Comparison of ENCODE assay signal across 22 mouse cellular contexts in genomic region chr2:167872507-167872906, GRCm38 (mm10). TPM values are rescaled to one million over a fixed set of nuclear protein-coding genes. Genes with fewer than 3 reads are reported as not detected.
A peak's percentile ranks its signal among the peaks of the same experiment; 100 is the strongest.
DNase-seq lines count a peak whose midpoint lies in the region; ATAC-seq and TF ChIP-seq lines count a peak whose summit lies in the region.
"Had no signal": no experiment of that assay in that cellular context is flagged by ENCODE, and none has a peak within 500 bp of the region (broad histone marks: within the 10 kb centered on the region; RNA-seq: fewer than 3 reads in every experiment).

No protein-coding gene starts in this region.

- H3K27me3 ChIP-seq in kidney, postnatal 0 days (ENCODE audit: insufficient read depth, low read length) = no peaks in the 10 kb centered on the region
- H3K27me3 ChIP-seq in myocyte (ENCODE audit: control insufficient read depth, insufficient read depth, insufficient read length) = no peaks in the 10 kb centered on the region
- H3K27me3 ChIP-seq: embryonic facial prominence, embryonic 13.5 days; embryonic facial prominence, embryonic 15.5 days; Patski had no signal

- 89% methylated on average over 4 of the region's 4 CpGs for WGBS in kidney, postnatal 0 days

- no peaks in the 10 kb centered on the region for H3K9me3 ChIP-seq in kidney, postnatal 0 days (replicated peaks; ENCODE audit: low read length)
- H3K9me3 ChIP-seq: embryonic facial prominence, embryonic 13.5 days; embryonic facial prominence, embryonic 15.5 days; forebrain, embryonic 12.5 days had no signal

- no peak overlapping the region for H3K27ac ChIP-seq in kidney, postnatal 0 days
- H3K27ac ChIP-seq: embryonic facial prominence, embryonic 13.5 days; embryonic facial prominence, embryonic 15.5 days; forebrain, embryonic 12.5 days had no signal

- 0 out of 2 replicates have a peak, but pooled peaks have one; percentile 40 for ATAC-seq in kidney, postnatal 0 days (replicated peaks; ENCODE audit: low FRiP score, low read depth)
- ATAC-seq: activated CD4-positive, CD25-positive, alpha-beta regulatory T cell, adult 4 months; forebrain, embryonic 14.5 days; forebrain, embryonic 16.5 days; Patski had no signal

- H3ac ChIP-seq in myocyte (ENCODE audit: control insufficient read depth, insufficient read length) = no peak overlapping the region

- peak; percentile 45 for DNase-seq in adrenal gland, adult 2 months
- DNase-seq in adrenal gland, postnatal 4 days (ENCODE audit: low spot score in 2 of 2) = no peak
- DNase-seq in kidney, postnatal 0 days (ENCODE audit: low spot score) = no peak
- DNase-seq in kidney, postnatal 10 days = no peak
- DNase-seq in urinary bladder, postnatal 36 days (ENCODE audit: low spot score in 2 of 2) = no peak
- DNase-seq: adrenal gland, postnatal 10 days; adrenal gland, postnatal 25 days; cerebellum, adult 11-12 months; cerebellum, adult 2 months; cerebellum, adult 9-10 months; cerebellum, postnatal 10 days; cerebellum, postnatal 25 days; embryo, embryonic 11 days had no signal

- TF ChIP-seq POLR2A in myocyte (IDR thresholded peaks at IDR 0.05; ENCODE audit: insufficient read length, low read depth) = no peak

- H3K9ac ChIP-seq in kidney, postnatal 0 days (ENCODE audit: low read depth, low read length) = no peak overlapping the region
- H3K9ac ChIP-seq: embryonic facial prominence, embryonic 13.5 days; embryonic facial prominence, embryonic 15.5 days; forebrain, embryonic 12.5 days had no signal

- H3K4me2 ChIP-seq in kidney, postnatal 0 days (ENCODE audit: low read length) = no peak overlapping the region
- no peak overlapping the region for H3K4me2 ChIP-seq in myocyte (ENCODE audit: low read depth)
- H3K4me2 ChIP-seq: embryonic facial prominence, embryonic 13.5 days; embryonic facial prominence, embryonic 15.5 days; forebrain, embryonic 12.5 days had no signal

- no peaks in the 10 kb centered on the region for H3K79me2 ChIP-seq in myocyte (ENCODE audit: control insufficient read depth, insufficient read depth)

- H3K36me3 ChIP-seq in kidney, postnatal 0 days (ENCODE audit: insufficient read depth, low read length) = no peaks in the 10 kb centered on the region
- H3K36me3 ChIP-seq in myocyte (ENCODE audit: control insufficient read depth, insufficient read depth) = no peaks in the 10 kb centered on the region
- H3K36me3 ChIP-seq: embryonic facial prominence, embryonic 13.5 days; embryonic facial prominence, embryonic 15.5 days; forebrain, embryonic 12.5 days had no signal

- H3K4me1 ChIP-seq in kidney, postnatal 0 days (replicated peaks; ENCODE audit: insufficient read depth, low read length) = no peaks in the 10 kb centered on the region
- H3K4me1 ChIP-seq: embryonic facial prominence, embryonic 13.5 days; embryonic facial prominence, embryonic 15.5 days; forebrain, embryonic 12.5 days had no signal

- H3K4me3 ChIP-seq in kidney, postnatal 0 days (replicated peaks; ENCODE audit: low read depth, low read length) = no peak overlapping the region
- no peak overlapping the region for H3K4me3 ChIP-seq in myocyte
- H3K4me3 ChIP-seq: embryonic facial prominence, embryonic 13.5 days; embryonic facial prominence, embryonic 15.5 days; erythroblast, embryonic 14.5 days; forebrain, embryonic 12.5 days had no signal

- TF ChIP-seq CTCF in kidney, postnatal 0 days (IDR thresholded peaks at IDR 0.05; ENCODE audit: low read depth) = no peak

TF ChIP-seq in myocyte, 11 proteins besides CTCF, POLR2A, EP300 and RAD21:
- TF ChIP-seq USF1 (IDR thresholded peaks at IDR 0.05; ENCODE audit: low read depth) = peak; percentile 9
- TF ChIP-seq MYOD1 (IDR thresholded peaks at IDR 0.05; ENCODE audit: control insufficient read depth in 1 of 3, insufficient read length in 2 of 3, low read depth in 2 of 3) = no peak
TF ChIP-seq in myocyte: peak in this region for 1.

RNA-seq across cellular contexts. Expression of gene Ptpn1, which starts 59.4 kb away (rescaled TPM):
- 10 to 100 TPM; 55.1 to 71.3 TPM for total RNA-seq in adrenal gland, adult 2 months (2021)
- 52.3 and 57.9 TPM in 2 replicates for polyA plus RNA-seq in adrenal gland, adult 2 months (2012; rRNA removed)
- total RNA-seq in adrenal gland, postnatal 4 days (2021) = 10 to 100 TPM; 49.4 to 58.7 TPM
- 54.2 and 65.2 TPM in 2 replicates for polyA plus RNA-seq in kidney, postnatal 0 days (2015; fragmentation: Nextera tagmentation; extraction: Ambion mirVana)
- 45.0 TPM for polyA plus RNA-seq in myocyte (2012; fragmentation: generic; extraction: Trizol)
